Mouse (Mus musculus): ENCODE results near the gene Gm21818. TPM values are rescaled to one million over a fixed set of nuclear protein-coding genes. Genes with fewer than 3 reads are reported as not detected.
"Not testable (repeated sequence)": the region's sequence is repeated elsewhere in the genome, so short reads cannot be mapped to it uniquely, and the experiment has no call there.

Gm21818 gene
- total RNA-seq (2021) = not detected
- long read RNA-seq = 0 reads

- DNase-seq (ENCODE audit: low spot score in 2 of 2) = not testable (repeated sequence)
Observed at GRCm38 (mm10) chr13:120172133-120172532, at the start of gene Gm21818. Gene Gm21818 (plus strand): TSS chr13:120172433.

DNA sequence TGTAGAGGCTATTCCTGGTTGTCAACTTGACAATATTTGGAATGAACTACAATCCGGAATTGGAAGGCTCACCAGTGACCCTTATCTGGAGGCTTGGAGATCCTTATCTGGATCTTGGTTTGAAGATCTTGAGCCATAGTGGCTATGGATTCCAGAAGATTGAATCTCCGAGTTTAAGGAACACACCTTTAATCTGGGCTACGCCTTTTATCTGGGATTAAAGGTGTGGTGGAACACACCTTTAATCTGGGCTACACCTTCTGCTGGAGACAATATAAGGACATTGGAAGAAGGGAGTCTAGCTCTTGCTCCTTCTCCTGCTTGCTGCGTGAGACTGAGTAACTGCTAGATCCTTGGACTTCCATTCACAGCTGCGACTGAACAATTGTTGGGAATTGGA, 32.3 kb upstream of the Gm21818 start, which contains the start of gene Gm20767:
TSS of gene Gm20767 (plus strand) at position 301 of the 400 bp plus-strand sequence.
- not testable (repeated sequence) for DNase-seq (ENCODE audit: low spot score in 2 of 2)

DNA sequence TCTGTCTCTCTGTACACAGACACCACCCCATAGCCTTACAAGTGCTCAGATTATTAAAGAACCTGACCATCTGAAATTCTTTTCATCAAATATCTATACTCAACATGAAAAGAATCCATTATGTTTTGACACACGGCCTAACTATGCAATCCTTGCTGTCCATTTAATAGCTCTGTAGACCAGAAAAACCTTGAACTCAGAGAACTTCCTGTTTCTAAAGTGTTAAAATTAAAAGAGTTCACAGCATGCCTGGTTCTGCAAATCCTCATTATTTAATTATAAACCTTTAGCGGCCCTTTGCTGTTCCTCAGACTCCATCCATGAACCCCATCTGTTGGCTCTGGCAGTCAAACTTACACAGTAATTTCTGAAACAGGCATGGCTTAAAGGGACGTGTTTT, 29.9 kb upstream of the Gm21818 start:
- DNase-seq (ENCODE audit: low spot score in 2 of 2) = not testable (repeated sequence)

DNA sequence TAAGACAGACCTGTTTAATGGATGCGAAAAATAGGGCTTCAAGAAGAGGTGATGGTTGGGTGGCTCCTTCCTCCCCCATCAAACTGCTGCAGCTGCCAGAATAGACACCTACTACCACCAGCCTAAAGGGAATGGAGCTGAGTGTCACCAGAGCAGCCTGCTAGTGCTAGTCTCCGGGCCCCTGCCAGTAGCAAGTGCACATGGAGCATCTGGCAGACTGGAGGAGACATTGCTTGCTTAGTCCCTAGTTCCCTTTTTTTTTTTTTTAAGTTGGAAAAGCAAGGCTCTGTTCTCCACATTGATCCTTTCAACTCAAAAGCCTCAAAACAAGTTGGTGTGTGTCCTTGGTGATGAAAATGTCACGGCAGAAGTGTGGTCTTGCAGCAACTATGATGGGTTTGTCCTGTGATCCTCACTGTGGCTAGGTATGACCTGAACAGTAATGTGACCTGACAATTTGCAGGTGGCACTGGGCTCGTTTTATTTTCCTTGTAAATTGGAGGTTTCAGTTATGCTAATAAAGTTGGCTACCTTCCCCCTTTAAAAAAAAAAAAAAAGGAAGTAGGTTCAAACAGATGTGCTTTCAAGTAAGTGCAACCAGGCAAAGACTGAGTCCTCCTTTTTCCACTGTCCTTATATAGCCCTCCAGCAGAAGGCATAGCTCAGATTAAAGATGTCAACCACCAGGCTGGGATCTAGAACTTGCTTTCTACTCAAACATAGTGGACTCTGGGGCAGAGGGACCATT, 22.4 kb upstream of the Gm21818 start:
- not testable (repeated sequence) for DNase-seq (ENCODE audit: low spot score in 2 of 2)

GRCm38 (mm10) chr13:120150589-120150988, 21.6 kb upstream of the Gm21818 start:
- not testable (repeated sequence) for DNase-seq (ENCODE audit: low spot score in 2 of 2)

DNA sequence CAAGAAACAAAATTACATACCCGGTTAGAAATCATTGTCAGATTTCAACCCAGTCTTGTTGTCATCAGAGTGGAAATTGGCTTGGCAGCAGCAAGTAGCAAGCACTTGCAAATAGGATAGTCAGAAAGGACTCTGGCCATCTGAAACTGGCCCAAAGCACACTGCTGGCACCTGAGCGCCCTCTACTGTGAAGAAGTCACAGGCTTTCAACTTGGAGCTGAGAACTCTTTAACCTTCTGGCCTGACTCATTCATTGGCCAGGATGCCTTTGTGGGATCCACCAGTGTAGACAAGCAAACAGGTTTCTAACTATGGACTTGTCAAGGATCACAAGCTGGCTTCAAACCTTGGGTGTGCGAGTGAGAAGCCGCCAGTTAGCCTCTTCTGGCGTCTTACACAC, 3.9 kb upstream of the Gm21818 start:
- peak in 1 of 2 experiments; percentile 12 for DNase-seq (ENCODE audit: low spot score in 2 of 2)

DNA sequence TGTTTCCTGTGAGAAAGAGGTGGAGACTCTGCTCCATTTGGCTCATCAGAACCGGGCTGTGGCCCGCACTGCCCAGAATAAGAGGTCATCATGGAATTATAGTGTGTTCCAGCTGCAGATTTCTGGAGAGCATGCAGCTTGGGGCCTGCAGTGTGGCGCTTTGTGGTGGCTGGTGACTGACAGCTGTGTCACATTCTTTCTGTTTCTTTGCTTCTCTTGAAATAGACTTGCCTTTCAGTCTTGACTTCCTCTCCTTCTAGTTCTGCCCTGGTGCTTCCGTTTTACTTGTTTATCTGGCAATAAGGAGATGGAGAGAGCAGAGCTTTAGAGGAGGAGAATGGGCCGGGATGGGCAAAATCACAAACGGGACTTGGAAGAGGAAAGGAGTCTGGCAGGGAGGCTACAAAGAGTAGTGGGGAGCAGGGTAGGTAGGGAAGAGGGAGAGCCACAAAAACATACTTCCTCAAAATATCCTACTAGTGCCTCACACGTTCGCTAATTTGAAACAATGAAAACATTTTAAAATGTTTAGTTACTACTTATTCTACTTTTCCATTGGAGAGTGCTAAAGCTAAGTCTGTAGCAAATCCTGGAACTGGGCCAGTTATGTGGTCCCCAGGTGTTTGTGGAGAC, 24.1 kb downstream of the Gm21818 start:
- DNase-seq (ENCODE audit: low spot score in 2 of 2) = not testable (repeated sequence)

- DNase-seq (ENCODE audit: low spot score in 2 of 2) = not testable (repeated sequence)
Observed at GRCm38 (mm10) chr13:120215847-120216246, 43.6 kb downstream of the Gm21818 start, which contains the start of gene Gm21762. Gene Gm21762 (minus strand): TSS chr13:120215947.

DNA sequence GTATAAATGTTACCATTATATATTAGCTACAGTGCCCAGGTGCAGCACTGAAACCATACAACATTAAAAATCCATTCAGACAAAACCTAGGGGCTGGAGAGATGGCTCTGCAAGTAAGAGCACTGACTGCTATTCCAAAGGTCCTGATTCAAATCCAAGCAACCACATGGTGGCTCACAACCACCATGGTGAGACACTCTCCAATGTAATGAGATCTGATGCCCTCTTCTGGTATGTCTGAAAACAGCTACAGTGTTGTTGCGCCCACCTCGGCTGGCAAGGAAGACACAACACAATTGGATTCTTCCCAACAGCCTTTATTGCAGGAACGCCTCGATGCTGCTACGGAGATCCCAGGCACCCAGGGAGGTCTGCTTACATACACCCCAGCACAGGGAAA, 48.7 kb downstream of the Gm21818 start:
- DNase-seq (ENCODE audit: low spot score in 2 of 2) = not testable (repeated sequence)

GRCm38 (mm10) chr13:120223012-120223659, 50.9 kb downstream of the Gm21818 start:
- not testable (repeated sequence) for DNase-seq (ENCODE audit: low spot score in 2 of 2)

Other genes starting within 250 kb of the Gm21818 start
- not detected for gene Gm21761, start 243.2 kb upstream of the Gm21818 start, total RNA-seq (2021)
- gene B020031M17Rik, start 221.6 kb upstream of the Gm21818 start, total RNA-seq (2021) = not detected
- not detected for gene Gm36079, start 145.4 kb upstream of the Gm21818 start, total RNA-seq (2021)
- under 1 TPM in 1 of 2 experiments, not detected in 1; 0.21 TPM for gene Gm21188, start 120.2 kb upstream of the Gm21818 start, total RNA-seq (2021)
- not detected for gene Gm20767, start 32.2 kb upstream of the Gm21818 start, total RNA-seq (2021)
- not detected for gene Gm21762, start 43.5 kb downstream of the Gm21818 start, total RNA-seq (2021)
- not detected for gene Gm21731, start 66.7 kb downstream of the Gm21818 start, total RNA-seq (2021)
- not detected for gene AF067061, start 90.7 kb downstream of the Gm21818 start, total RNA-seq (2021)
- not detected for gene BC147527, start 128.0 kb downstream of the Gm21818 start, total RNA-seq (2021)
- not detected for gene Tcstv3, start 144.4 kb downstream of the Gm21818 start, total RNA-seq (2021)